Mouse (Mus musculus) brain, adult 2 months (tissue): ENCODE results near the gene Mpp1.
A peak's percentile ranks its signal among the peaks of the same experiment; 100 is the strongest.

Experiments
- DNase-seq: peaks from one replicate; pipeline ENCODE4 v3.0.0; 2011; ENCODE audit warnings: low read depth, low spot score

Mpp1 gene

GRCm38 (mm10) chrX:75130467-75131160, at the start of gene Mpp1:
Gene Mpp1, minus strand, starts transcription at chrX:75131016.
- peak; percentile 93 for DNase-seq

GRCm38 (mm10) chrX:75163670-75164069, 32.9 kb upstream of the Mpp1 start, which contains the start of gene Smim9:
Gene Smim9, minus strand, starts transcription at chrX:75163770.
- no peak for DNase-seq

GRCm38 (mm10) chrX:75155576-75156243, 24.9 kb upstream of the Mpp1 start:
- peak; percentile 28 for DNase-seq

- no peak for DNase-seq
Measured at GRCm38 (mm10) chrX:75152249-75152648, 21.4 kb upstream of the Mpp1 start.

- no peak for DNase-seq
Measured at GRCm38 (mm10) chrX:75150304-75150703, 19.5 kb upstream of the Mpp1 start.

GRCm38 (mm10) chrX:75148414-75148813, 17.6 kb upstream of the Mpp1 start:
- no peak for DNase-seq

- DNase-seq: peak; percentile 4
Measured at GRCm38 (mm10) chrX:75143124-75143555, 12.3 kb upstream of the Mpp1 start.

- no peak for DNase-seq
Measured at GRCm38 (mm10) chrX:75138182-75138581, 7.4 kb upstream of the Mpp1 start.

- DNase-seq: no peak
Measured at GRCm38 (mm10) chrX:75137729-75138128, 6.9 kb upstream of the Mpp1 start.

- DNase-seq: no peak
Measured at GRCm38 (mm10) chrX:75136938-75137337, 6.1 kb upstream of the Mpp1 start.

- DNase-seq: peak; percentile 7
Measured at GRCm38 (mm10) chrX:75129474-75129873, 1.3 kb downstream of the Mpp1 start.

GRCm38 (mm10) chrX:75128333-75128980, 2.4 kb downstream of the Mpp1 start:
- DNase-seq: peak; percentile 71

GRCm38 (mm10) chrX:75126893-75127292, 3.9 kb downstream of the Mpp1 start:
- DNase-seq: no peak

- no peak for DNase-seq
Measured at GRCm38 (mm10) chrX:75125606-75126005, 5.2 kb downstream of the Mpp1 start.

- no peak for DNase-seq
Measured at GRCm38 (mm10) chrX:75115550-75115949, 15.3 kb downstream of the Mpp1 start.

GRCm38 (mm10) chrX:75102293-75102692, 28.5 kb downstream of the Mpp1 start:
- DNase-seq: no peak

GRCm38 (mm10) chrX:75098799-75099198, 32.0 kb downstream of the Mpp1 start:
- DNase-seq: no peak

- DNase-seq: peak; percentile 13
Measured at GRCm38 (mm10) chrX:75096163-75096770, 34.5 kb downstream of the Mpp1 start.

- peak; percentile 98 for DNase-seq
Measured at GRCm38 (mm10) chrX:75095369-75096162, 35.2 kb downstream of the Mpp1 start, which contains the start of gene Dkc1. Gene Dkc1, plus strand, starts transcription at chrX:75095854.

- no peak for DNase-seq
Measured at GRCm38 (mm10) chrX:75085654-75086053, 45.2 kb downstream of the Mpp1 start.
